Mouse (Mus musculus): ENCODE measurements around the gene Rrnad1. TPM values are rescaled to one million over a fixed set of nuclear protein-coding genes. Genes with fewer than 3 reads are reported as not detected.
A peak's percentile ranks its signal among the peaks of the same experiment; 100 is the strongest.

Gene Rrnad1
- polyA plus RNA-seq, 1 experiment from 2014 or later, result 20.2 TPM

DNA sequence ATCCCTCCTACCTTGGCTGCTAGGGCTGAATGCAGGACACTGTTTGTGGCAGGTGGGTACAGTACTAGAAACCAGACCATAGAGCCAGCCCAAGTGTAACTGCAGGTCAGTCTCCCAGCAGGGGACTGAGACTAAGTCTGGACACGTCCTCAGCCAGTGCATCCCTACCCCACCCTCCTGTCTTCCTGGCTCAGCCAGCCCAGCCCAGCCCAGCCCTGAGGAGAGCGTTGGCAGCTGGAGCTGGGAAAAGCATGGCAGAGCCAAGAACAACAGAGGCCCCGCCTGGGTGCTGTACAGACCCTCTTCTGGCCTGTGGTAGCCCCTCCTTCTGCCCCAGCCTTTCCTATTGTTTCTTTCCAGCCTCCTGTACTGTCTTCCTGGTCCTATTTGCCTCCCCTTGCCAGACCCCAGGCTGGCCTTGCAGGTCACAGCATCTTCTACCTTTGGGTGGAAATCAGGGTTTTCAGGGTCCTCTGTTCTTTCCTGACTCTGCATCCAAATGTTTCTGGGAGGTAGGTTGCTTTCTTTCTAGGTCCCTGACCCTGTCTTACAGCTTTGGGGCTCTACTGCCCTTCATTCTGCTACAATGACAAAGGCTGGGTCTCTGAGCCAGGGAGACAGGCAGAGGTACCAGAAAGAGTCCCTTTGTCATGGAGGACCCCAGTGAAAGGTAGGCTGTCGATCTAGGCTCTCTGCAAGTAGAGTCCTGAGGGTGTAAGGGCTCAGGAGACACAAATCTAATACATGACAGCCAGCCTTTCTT is 14.5 kb upstream of the Rrnad1 start:
- no peak overlapping the region for H3K27ac ChIP-seq (ENCODE audit: low read length)
- WGBS, result 36% methylated on average over 3 of the region's 4 CpGs
- no peak overlapping the region for H3K9ac ChIP-seq (ENCODE audit: low read length)
- no peaks in the 10 kb centered on the region for H3K9me3 ChIP-seq (ENCODE audit: control insufficient read depth, low read length)
- peaks cover 27% of the 10 kb centered on the region for H3K4me1 ChIP-seq (replicated peaks; ENCODE audit: control insufficient read depth, insufficient read depth, low read length)
- peaks cover 25% of the 10 kb centered on the region for H3K36me3 ChIP-seq (ENCODE audit: control insufficient read depth, insufficient read depth, low read length)
- no peak overlapping the region for H3K4me2 ChIP-seq (ENCODE audit: low read depth, low read length)
- H3K27me3 ChIP-seq (ENCODE audit: control insufficient read depth, insufficient read depth, low read depth, low read length), result peaks cover 9% of the 10 kb centered on the region
- H3K4me3 ChIP-seq (ENCODE audit: low read length), result no peak overlapping the region
- ATAC-seq (ENCODE audit: low read depth), result peak; percentile 50

DNA sequence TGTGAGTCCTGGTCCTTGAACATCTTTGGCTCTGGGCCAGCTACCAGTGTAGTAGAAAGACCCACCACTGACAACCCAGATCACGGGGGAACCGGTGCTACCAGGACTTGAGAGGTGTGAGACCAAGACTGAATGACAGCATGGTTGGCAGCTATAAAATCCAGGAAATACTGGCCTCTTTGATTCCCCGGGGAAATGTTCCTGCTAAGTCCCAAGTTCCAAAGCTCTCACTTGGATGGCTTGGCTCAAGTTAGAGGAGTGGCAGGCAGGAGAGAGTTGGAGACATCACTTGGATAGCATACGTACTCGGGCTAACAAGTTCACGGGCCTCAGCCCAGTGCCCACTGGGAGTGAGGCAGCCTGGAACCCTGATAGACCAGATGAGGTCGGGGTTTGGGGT is 13.1 kb upstream of the Rrnad1 start:
- H3K4me1 ChIP-seq (replicated peaks; ENCODE audit: control insufficient read depth, insufficient read depth, low read length), result peaks cover 19% of the 10 kb centered on the region
- H3K36me3 ChIP-seq (ENCODE audit: control insufficient read depth, insufficient read depth, low read length), result peaks cover 37% of the 10 kb centered on the region
- H3K9me3 ChIP-seq (ENCODE audit: control insufficient read depth, low read length), result no peaks in the 10 kb centered on the region
- H3K4me2 ChIP-seq (ENCODE audit: low read depth, low read length), result no peak overlapping the region
- H3K27ac ChIP-seq (ENCODE audit: low read length), result no peak overlapping the region
- 63% methylated on average over 7 of the region's 7 CpGs for WGBS
- no peak overlapping the region for H3K9ac ChIP-seq (ENCODE audit: low read length)
- no peak overlapping the region for H3K4me3 ChIP-seq (ENCODE audit: low read length)
- peaks cover 9% of the 10 kb centered on the region for H3K27me3 ChIP-seq (ENCODE audit: control insufficient read depth, insufficient read depth, low read depth, low read length)
- ATAC-seq (ENCODE audit: low read depth), result no peak

DNA sequence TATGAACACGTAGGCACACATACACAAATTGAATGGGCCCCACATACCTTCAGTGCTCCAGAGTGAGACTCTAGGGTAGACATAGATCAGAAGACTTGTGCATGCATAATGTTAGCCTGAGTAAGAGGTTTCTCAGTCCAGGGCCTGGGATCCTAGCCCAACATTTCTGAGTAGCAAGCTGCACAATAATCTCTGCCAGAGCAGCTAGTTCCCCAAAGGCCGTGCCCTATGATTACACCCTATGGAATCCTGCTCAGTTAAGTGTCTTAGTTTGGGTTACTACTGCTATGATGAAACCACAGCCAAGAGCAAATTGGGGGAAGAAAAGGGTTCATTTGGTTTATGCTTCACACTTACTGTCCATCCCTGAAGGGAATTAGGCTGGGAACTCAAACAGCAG is 12.0 kb upstream of the Rrnad1 start:
- H3K9me3 ChIP-seq (ENCODE audit: control insufficient read depth, low read length), result no peaks in the 10 kb centered on the region
- no peak overlapping the region for H3K4me3 ChIP-seq (ENCODE audit: low read length)
- H3K27me3 ChIP-seq (ENCODE audit: control insufficient read depth, insufficient read depth, low read depth, low read length), result peaks cover 6% of the 10 kb centered on the region
- ATAC-seq (ENCODE audit: low read depth), result no peak
- H3K4me2 ChIP-seq (ENCODE audit: low read depth, low read length), result no peak overlapping the region
- 90% methylated on average over 2 of the region's 2 CpGs for WGBS
- H3K36me3 ChIP-seq (ENCODE audit: control insufficient read depth, insufficient read depth, low read length), result peaks cover 48% of the 10 kb centered on the region
- no peak overlapping the region for H3K27ac ChIP-seq (ENCODE audit: low read length)
- H3K4me1 ChIP-seq (replicated peaks; ENCODE audit: control insufficient read depth, insufficient read depth, low read length), result peaks cover 7% of the 10 kb centered on the region
- no peak overlapping the region for H3K9ac ChIP-seq (ENCODE audit: low read length)

DNA sequence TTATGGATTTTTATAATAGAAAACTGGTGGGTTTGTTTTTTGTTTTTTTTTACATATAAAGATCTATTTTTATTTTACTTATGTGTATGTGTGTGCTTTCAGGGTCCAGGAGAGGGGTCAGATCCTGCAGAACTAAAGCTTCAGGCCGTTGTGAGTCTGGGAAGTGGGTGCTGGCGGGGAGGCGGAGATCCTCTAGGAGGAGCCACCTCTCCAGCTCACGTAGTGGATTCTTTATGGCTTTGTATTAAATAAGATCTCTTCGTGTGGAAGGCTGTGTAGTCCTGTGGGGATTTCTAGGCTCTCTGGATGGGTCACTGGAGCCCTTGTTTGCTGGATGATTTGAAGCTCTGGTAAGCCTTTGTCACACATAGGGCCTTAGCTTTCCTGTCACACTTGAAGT is 10.1 kb upstream of the Rrnad1 start:
- Histone ChIP-seq H3K9ac (ENCODE audit: low read length) (no peak overlapping the region), H3K4me2 (ENCODE audit: low read depth, low read length) (no peak overlapping the region), H3K36me3 (ENCODE audit: control insufficient read depth, insufficient read depth, low read length) (peaks cover 51% of the 10 kb centered on the region), H3K27ac (ENCODE audit: low read length) (no peak overlapping the region), H3K4me3 (ENCODE audit: low read length) (no peak overlapping the region), H3K27me3 (ENCODE audit: control insufficient read depth, insufficient read depth, low read depth, low read length) (no peaks in the 10 kb centered on the region), H3K9me3 (ENCODE audit: control insufficient read depth, low read length) (no peaks in the 10 kb centered on the region), H3K4me1 (replicated peaks; ENCODE audit: control insufficient read depth, insufficient read depth, low read length) (no peaks in the 10 kb centered on the region)
- no peak for ATAC-seq (ENCODE audit: low read depth)
- 61% methylated on average over 5 of the region's 5 CpGs for WGBS

DNA sequence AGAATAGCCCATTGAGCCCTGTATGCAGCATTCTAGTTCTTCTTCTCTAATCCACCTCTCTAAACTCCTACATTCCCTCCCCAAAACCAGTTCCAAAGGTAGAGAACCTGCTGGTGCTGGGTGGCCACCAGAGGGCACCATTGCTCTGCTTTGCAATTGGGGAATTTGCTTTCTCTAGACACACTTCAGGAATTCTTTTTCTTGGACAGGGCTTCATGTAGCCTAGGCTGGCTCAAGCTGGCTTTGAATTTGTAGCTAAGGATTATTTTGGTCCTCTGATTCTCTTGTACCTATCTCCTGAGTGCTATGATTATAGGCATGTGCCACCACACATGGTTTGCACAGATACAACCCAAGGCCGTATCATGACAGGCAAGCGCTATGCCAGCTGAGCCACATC is 5.3 kb upstream of the Rrnad1 start:
- no peak overlapping the region for H3K27ac ChIP-seq (ENCODE audit: low read length)
- no peak overlapping the region for H3K9ac ChIP-seq (ENCODE audit: low read length)
- no peak overlapping the region for H3K4me2 ChIP-seq (ENCODE audit: low read depth, low read length)
- peaks cover 39% of the 10 kb centered on the region for H3K36me3 ChIP-seq (ENCODE audit: control insufficient read depth, insufficient read depth, low read length)
- 92% methylated on average over 2 of the region's 2 CpGs for WGBS
- peaks cover 9% of the 10 kb centered on the region; the same call in 1 of the 2 replicates for H3K4me1 ChIP-seq (replicated peaks; ENCODE audit: control insufficient read depth, insufficient read depth, low read length)
- no peaks in the 10 kb centered on the region for H3K9me3 ChIP-seq (ENCODE audit: control insufficient read depth, low read length)
- H3K27me3 ChIP-seq (ENCODE audit: control insufficient read depth, insufficient read depth, low read depth, low read length), result no peaks in the 10 kb centered on the region
- H3K4me3 ChIP-seq (ENCODE audit: low read length), result no peak overlapping the region
- peak; percentile 72 for ATAC-seq (ENCODE audit: low read depth)

DNA sequence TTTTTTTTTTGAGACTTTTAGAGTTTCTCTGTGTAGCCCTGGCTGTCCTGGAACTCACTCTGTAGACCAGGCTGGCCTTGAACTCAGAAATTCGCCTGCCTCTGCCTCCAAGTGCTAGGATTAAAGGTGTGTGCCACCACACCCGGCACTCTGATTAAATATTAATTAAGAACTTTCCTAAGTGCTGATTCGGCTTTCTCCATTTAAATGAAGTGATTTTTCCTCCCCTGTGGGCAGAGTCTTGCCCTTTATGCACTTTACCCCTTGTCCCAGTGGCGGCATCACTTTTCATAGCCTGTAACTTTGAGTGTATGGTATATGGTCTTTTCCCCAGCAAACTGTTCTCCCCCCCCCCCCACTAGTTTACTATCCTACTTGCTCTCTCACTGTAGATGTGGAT is 4.7 kb upstream of the Rrnad1 start:
- Histone ChIP-seq H3K9me3 (ENCODE audit: control insufficient read depth, low read length) (no peaks in the 10 kb centered on the region), H3K9ac (ENCODE audit: low read length) (no peak overlapping the region), H3K4me2 (ENCODE audit: low read depth, low read length) (no peak overlapping the region), H3K4me1 (replicated peaks; ENCODE audit: control insufficient read depth, insufficient read depth, low read length) (peaks cover 9% of the 10 kb centered on the region; the same call in 1 of the 2 replicates), H3K27ac (ENCODE audit: low read length) (no peak overlapping the region), H3K4me3 (ENCODE audit: low read length) (no peak overlapping the region), H3K27me3 (ENCODE audit: control insufficient read depth, insufficient read depth, low read depth, low read length) (no peaks in the 10 kb centered on the region), H3K36me3 (ENCODE audit: control insufficient read depth, insufficient read depth, low read length) (peaks cover 35% of the 10 kb centered on the region)
- ATAC-seq (ENCODE audit: low read depth), result no peak
- WGBS, result 77% methylated on average over 4 of the region's 4 CpGs

DNA sequence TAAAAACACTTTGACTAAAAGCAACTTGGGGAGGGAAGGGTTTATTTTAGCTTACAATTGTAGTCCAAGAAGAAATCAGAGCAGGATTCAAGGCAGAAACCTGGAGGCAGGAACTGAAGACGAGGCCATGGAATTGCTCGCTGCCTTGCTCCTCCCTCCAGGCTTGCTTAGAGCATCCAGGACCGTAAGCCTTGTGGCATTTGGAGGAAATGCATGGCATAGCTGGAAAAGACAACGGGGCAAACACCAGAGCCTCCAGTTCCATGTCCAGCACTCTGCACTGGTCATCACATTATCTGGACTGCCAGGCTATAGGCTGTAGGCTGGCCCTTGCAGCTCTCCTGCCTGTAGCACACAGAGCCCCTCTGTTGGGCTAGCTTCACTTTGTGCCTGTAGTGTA is 4.0 kb upstream of the Rrnad1 start:
- no peak overlapping the region for H3K4me2 ChIP-seq (ENCODE audit: low read depth, low read length)
- no peak overlapping the region for H3K4me3 ChIP-seq (ENCODE audit: low read length)
- ATAC-seq (ENCODE audit: low read depth), result no peak
- H3K36me3 ChIP-seq (ENCODE audit: control insufficient read depth, insufficient read depth, low read length), result peaks cover 29% of the 10 kb centered on the region
- WGBS, result 57% methylated on average over 4 of the region's 4 CpGs
- H3K9me3 ChIP-seq (ENCODE audit: control insufficient read depth, low read length), result no peaks in the 10 kb centered on the region
- no peak overlapping the region for H3K9ac ChIP-seq (ENCODE audit: low read length)
- no peaks in the 10 kb centered on the region for H3K27me3 ChIP-seq (ENCODE audit: control insufficient read depth, insufficient read depth, low read depth, low read length)
- no peak overlapping the region for H3K27ac ChIP-seq (ENCODE audit: low read length)
- peaks cover 9% of the 10 kb centered on the region; the same call in 1 of the 2 replicates for H3K4me1 ChIP-seq (replicated peaks; ENCODE audit: control insufficient read depth, insufficient read depth, low read length)

DNA sequence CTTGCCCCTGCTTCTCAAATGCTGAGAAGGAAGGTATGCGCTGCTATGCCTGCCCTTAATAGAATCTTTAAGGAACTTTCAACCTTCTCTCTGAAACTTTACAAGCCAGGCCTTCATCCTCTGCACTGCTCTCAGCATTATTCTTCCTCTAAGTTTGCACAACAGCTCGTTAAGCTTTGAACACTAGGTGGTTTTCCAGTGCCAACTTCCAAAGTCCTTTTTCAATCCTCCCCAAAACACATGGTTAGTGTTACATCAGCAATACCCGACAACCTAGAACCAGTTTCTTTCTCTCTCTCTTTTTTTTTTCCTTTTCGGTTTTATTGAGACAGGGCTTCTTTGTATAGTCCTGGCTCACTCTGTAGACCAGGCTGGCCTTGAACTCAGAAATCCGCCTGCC is 3.5 kb upstream of the Rrnad1 start:
- no peak for ATAC-seq (ENCODE audit: low read depth)
- Histone ChIP-seq H3K4me3 (ENCODE audit: low read length) (no peak overlapping the region), H3K9me3 (ENCODE audit: control insufficient read depth, low read length) (no peaks in the 10 kb centered on the region), H3K27ac (ENCODE audit: low read length) (no peak overlapping the region), H3K9ac (ENCODE audit: low read length) (no peak overlapping the region), H3K4me1 (replicated peaks; ENCODE audit: control insufficient read depth, insufficient read depth, low read length) (peaks cover 13% of the 10 kb centered on the region), H3K27me3 (ENCODE audit: control insufficient read depth, insufficient read depth, low read depth, low read length) (no peaks in the 10 kb centered on the region), H3K4me2 (ENCODE audit: low read depth, low read length) (no peak overlapping the region), H3K36me3 (ENCODE audit: control insufficient read depth, insufficient read depth, low read length) (peaks cover 25% of the 10 kb centered on the region)
- 79% methylated on average over 5 of the region's 5 CpGs for WGBS

DNA sequence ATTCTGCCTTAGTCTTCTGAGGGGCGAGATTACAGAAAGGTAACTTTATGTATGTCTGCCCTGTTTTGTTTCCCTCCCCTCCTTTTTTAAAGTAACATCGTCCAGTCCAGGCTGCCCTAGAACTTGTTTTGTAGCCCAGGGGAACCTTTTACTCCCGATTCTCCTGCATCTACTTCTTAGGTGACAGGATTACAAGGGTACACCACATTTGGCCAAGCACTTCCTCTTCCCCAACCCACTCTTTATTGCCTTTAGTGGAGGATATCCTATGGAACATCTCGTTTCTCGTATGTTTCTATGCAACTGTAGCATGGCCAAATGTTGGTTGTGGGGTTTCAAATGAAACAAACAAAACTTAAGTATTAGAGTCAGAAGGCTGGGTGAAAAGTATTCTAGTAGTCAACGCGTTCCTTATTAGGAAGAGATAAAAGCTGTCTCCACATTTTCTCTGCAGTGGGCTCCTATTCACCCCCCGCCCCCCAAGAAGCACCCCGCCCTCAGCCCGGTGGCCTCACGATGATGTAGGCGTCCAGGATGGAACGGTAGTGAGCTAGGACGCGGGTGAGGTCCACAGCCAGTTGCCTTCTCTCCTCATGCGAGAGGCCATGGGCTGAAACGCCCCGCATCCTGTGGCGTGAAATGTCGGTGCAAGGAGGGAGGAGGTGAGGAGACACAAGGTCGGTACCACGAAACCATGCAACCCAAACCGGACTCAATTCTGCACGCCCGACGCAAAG is 1.0 kb downstream of the Rrnad1 start:
- Histone ChIP-seq H3K27ac (ENCODE audit: low read length) (peak overlapping the region; percentile 72), H3K27me3 (ENCODE audit: control insufficient read depth, insufficient read depth, low read depth, low read length) (no peaks in the 10 kb centered on the region), H3K36me3 (ENCODE audit: control insufficient read depth, insufficient read depth, low read length) (peaks cover 22% of the 10 kb centered on the region), H3K9ac (ENCODE audit: low read length) (peak overlapping the region; percentile 92), H3K4me1 (replicated peaks; ENCODE audit: control insufficient read depth, insufficient read depth, low read length) (peaks cover 15% of the 10 kb centered on the region), H3K4me3 (ENCODE audit: low read length) (peak overlapping the region; percentile 90), H3K9me3 (ENCODE audit: control insufficient read depth, low read length) (no peaks in the 10 kb centered on the region), H3K4me2 (ENCODE audit: low read depth, low read length) (peak overlapping the region; percentile 61)
- WGBS, result 5% methylated on average over 26 of the region's 26 CpGs
- ATAC-seq (ENCODE audit: low read depth), result no peak; the same call in 1 of the 2 replicates
